Mouse (Mus musculus) liver, adult 2 months (tissue): ENCODE results near the gene Zdhhc13. TPM values are rescaled to one million over a fixed set of nuclear protein-coding genes. Genes with fewer than 3 reads are reported as not detected.

ENCODE experiments used
- DNase-seq: peaks from one replicate; pipeline ENCODE4 v3.0.0-alpha.2; 2011; ENCODE audit warnings: low read depth, low spot score; ENCODE audit errors: extremely low read depth
- H3K27ac ChIP-seq: fragments of 200-500 bp; replicated peaks from 2 replicates; pipeline ENCODE4 v1.5.1; 2012; ENCODE audit warnings: low read depth, mild to moderate bottlenecking, control low read depth, inconsistent platforms, low read length; ENCODE audit not compliant: insufficient read depth
- H3K27me3 ChIP-seq: fragments of 200-500 bp; 2 replicates; pipeline ENCODE4 v1.6.1; 2012; ENCODE audit warnings: mild to moderate bottlenecking, moderate library complexity, low read length, inconsistent platforms; ENCODE audit not compliant: control insufficient read depth, insufficient read depth
- H3K36me3 ChIP-seq: fragments of 200-500 bp; 2 replicates; pipeline ENCODE4 v1.6.1; 2012; ENCODE audit warnings: low read length, inconsistent platforms; ENCODE audit not compliant: control insufficient read depth, insufficient read depth
- H3K4me1 ChIP-seq: fragments of 200-500 bp; 2 replicates; pipeline ENCODE4 v1.6.1; 2011; ENCODE audit warnings: low read length; ENCODE audit not compliant: control insufficient read depth, insufficient read depth
- H3K4me3 ChIP-seq: fragments of 200-500 bp; 2 replicates; pipeline ENCODE4 v1.5.1; 2011; ENCODE audit warnings: low read depth, mild to moderate bottlenecking, control low read depth, low read length, moderate library complexity; ENCODE audit not compliant: insufficient read depth
- H3K79me2 ChIP-seq: fragments of 200-500 bp; 2 replicates; pipeline ENCODE4 v1.6.1; 2012; ENCODE audit warnings: inconsistent platforms, mild to moderate bottlenecking, low read length, moderate library complexity; ENCODE audit not compliant: control insufficient read depth, insufficient read depth
- H3K9ac ChIP-seq: fragments of 200-500 bp; 2 replicates; pipeline ENCODE4 v1.6.1; 2012; ENCODE audit warnings: low read depth, mild to moderate bottlenecking, control low read depth, inconsistent platforms, low read length
- CTCF ChIP-seq: fragments of 200-500 bp; IDR thresholded peaks from 2 replicates; pipeline ENCODE4 v1.5.1; 2011; ENCODE audit warnings: low read depth, low read length, control low read depth
- POLR2A ChIP-seq: fragments of 200-500 bp; IDR thresholded peaks from 2 replicates; pipeline ENCODE4 v1.6.1; 2011; ENCODE audit warnings: low read length, control low read depth; ENCODE audit not compliant: insufficient read depth; ENCODE audit errors: extremely low read depth
- WGBS: fragments of 180-500 bp; shearing (Covaris S2); methylation state at CpG from one replicate; pipeline ENCODE4 v1.1.7; 2018; 5-methylcytosine and 5-hydroxymethylcytosine counted together
- polyA plus RNA-seq: library from polyadenylated mRNA; depleted of rRNA; stranded (reverse); fragments of >200 nt; gene quantifications from 2 replicates; pipeline ENCODE4 v1.2.3, GENCODE M21; 2012
- total RNA-seq: library from RNA; depleted of rRNA; stranded (reverse); fragments of >200 nt; gene quantifications from 2 replicates; pipeline ENCODE4 v1.2.3, GENCODE M21; 2014

Zdhhc13 gene
- total and polyA plus RNA-seq, 2 experiments: 3.0 to 6.2 TPM

GRCm38 (mm10) chr7:48858257-48858656, 69.5 kb downstream of the Zdhhc13 start:
- Histone ChIP-seq H3K27ac (peak overlapping the region; percentile 96), H3K4me1 (peaks cover 21% of the 10 kb centered on the region; the same call in 1 of the 2 replicates), H3K36me3 (no peaks in the 10 kb centered on the region), H3K9ac (no peak overlapping the region; the same call in 1 of the 2 replicates), H3K4me3 (no peak overlapping the region), H3K79me2 (no peaks in the 10 kb centered on the region), H3K27me3 (no peaks in the 10 kb centered on the region)
- TF ChIP-seq POLR2A (no peak), CTCF (no peak)
- WGBS: 58% methylated on average over 1 of the region's 1 CpGs
- no peak for DNase-seq

- Histone ChIP-seq H3K4me1 (peaks cover 21% of the 10 kb centered on the region; the same call in 1 of the 2 replicates), H3K27ac (peak overlapping the region; percentile 47), H3K9ac (no peak overlapping the region), H3K79me2 (no peaks in the 10 kb centered on the region), H3K36me3 (no peaks in the 10 kb centered on the region), H3K27me3 (no peaks in the 10 kb centered on the region), H3K4me3 (no peak overlapping the region)
- WGBS: 7% methylated on average over 4 of the region's 4 CpGs
- DNase-seq: peak; percentile 80
- TF ChIP-seq CTCF: no peak
- no peak for TF ChIP-seq POLR2A
Observed at GRCm38 (mm10) chr7:48859362-48859761, 70.6 kb downstream of the Zdhhc13 start.

DNA sequence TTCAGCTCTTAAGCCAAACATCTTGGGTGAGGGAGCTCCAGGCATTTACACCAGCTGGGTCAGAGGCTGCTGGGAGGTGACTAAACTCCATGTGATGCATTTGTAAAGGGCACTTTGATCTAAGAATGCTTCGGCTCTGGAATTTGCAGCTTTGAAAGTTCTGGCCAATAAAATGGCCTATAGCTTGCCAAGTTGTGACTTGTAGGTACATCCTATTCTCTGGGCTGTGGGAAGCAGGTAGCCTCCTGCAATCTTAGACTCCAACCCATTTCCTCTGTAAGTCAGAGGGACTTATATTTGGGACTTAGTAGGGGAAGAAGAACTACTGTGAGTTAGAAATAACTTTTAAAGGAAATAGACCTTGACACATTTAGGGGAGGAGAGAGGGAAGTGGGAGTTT, 72.1 kb downstream of the Zdhhc13 start:
- DNase-seq: no peak
- H3K9ac ChIP-seq: no peak overlapping the region
- no peaks in the 10 kb centered on the region for H3K27me3 ChIP-seq
- no peak for TF ChIP-seq POLR2A
- TF ChIP-seq CTCF: no peak
- H3K4me1 ChIP-seq: peaks cover 15% of the 10 kb centered on the region; the same call in 1 of the 2 replicates
- 8% methylated on average over 1 of the region's 1 CpGs for WGBS
- H3K4me3 ChIP-seq: no peak overlapping the region
- H3K79me2 ChIP-seq: no peaks in the 10 kb centered on the region
- H3K36me3 ChIP-seq: peaks cover 3% of the 10 kb centered on the region; the same call in 1 of the 2 replicates
- H3K27ac ChIP-seq: no peak overlapping the region

DNA sequence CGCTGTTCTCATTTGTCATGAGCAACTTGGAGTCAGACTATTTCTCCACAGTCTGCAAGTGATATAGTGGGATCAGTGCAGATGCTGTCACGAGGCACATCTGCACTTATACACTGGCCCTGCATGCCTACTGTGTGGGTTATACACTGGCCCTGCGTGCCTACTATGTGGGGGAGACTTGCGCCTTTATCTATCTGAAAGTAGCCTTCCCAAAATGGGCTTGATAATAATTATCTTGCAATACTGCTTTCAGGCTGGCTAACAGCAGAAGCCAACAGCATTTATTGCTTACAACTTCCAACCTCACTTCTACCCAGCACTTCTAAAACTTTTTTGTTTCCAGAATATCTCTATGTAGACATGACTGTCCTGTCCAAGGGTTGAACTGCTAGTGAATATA, 73.0 kb downstream of the Zdhhc13 start:
- no peak for DNase-seq
- 99% methylated on average over 4 of the region's 4 CpGs for WGBS
- Histone ChIP-seq H3K27ac (no peak overlapping the region), H3K4me3 (no peak overlapping the region), H3K4me1 (peaks cover 9% of the 10 kb centered on the region; the same call in 1 of the 2 replicates), H3K27me3 (no peaks in the 10 kb centered on the region), H3K36me3 (peaks cover 3% of the 10 kb centered on the region; the same call in 1 of the 2 replicates), H3K79me2 (no peaks in the 10 kb centered on the region), H3K9ac (no peak overlapping the region)
- TF ChIP-seq POLR2A (no peak), CTCF (no peak)

DNA sequence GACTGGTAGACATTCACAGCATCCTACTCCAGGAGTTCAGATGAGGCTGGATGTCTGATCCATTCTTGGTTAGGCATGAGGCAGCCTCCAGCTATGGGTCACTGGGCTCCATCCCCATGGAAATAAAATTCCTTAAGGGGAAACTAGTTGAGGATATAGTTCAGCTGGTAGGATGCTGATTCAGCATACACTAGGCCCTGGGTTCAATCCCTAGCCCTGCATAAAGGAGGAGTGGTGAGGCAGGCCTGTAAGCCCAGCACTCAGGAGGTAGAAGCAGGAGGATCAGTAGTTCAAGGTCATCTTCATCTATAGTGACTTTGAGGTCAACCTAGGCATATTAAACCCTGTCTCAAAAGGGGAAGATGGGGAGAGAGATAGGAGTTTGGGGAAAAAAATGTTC, 75.4 kb downstream of the Zdhhc13 start:
- Histone ChIP-seq H3K9ac (no peak overlapping the region), H3K36me3 (peaks cover 10% of the 10 kb centered on the region; the same call in 1 of the 2 replicates), H3K27me3 (no peaks in the 10 kb centered on the region), H3K4me1 (no peaks in the 10 kb centered on the region; the same call in 1 of the 2 replicates), H3K27ac (no peak overlapping the region), H3K79me2 (no peaks in the 10 kb centered on the region), H3K4me3 (no peak overlapping the region)
- no peak for DNase-seq
- TF ChIP-seq CTCF (no peak), POLR2A (no peak)

DNA sequence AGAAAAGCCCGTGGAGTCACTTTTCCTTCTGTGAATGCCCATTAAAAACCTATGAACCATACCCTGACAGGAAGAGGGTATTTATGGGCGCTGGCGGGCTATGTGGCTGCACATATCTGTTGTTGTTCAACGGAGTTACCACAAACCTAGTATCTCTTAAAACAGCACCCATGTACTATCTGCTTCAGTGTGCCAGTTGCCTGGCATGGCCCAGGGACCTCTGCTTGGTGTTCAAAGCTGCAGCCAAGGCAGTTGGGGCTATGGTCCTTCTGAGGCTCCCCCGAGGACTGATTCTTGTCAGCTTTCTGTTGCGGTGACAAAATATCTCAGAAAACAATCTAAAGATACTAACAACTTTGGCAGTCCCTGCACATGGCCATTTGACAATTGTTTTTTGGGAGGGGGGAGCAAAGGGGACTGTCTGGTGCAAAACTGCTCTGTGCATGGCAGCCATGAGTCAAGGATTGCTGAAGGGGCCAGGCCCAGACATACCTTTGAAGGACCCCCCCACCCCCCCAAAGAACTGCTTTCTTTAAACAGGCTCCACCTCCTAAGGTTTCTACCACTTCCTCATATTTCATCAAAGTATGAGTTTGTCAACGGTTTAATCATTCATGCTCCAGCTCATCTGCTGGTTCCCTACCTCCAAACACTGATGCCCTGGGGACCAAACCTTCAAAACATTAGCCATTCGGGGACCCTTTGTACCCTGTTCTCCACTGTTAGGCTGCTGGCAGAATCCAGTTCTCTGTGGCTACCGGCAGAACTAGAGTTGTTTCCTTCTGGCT, 76.1 kb downstream of the Zdhhc13 start:
- H3K4me3 ChIP-seq: no peak overlapping the region
- H3K79me2 ChIP-seq: no peaks in the 10 kb centered on the region
- DNase-seq: no peak
- H3K9ac ChIP-seq: no peak overlapping the region
- TF ChIP-seq CTCF (no peak), POLR2A (no peak)
- no peaks in the 10 kb centered on the region for H3K27me3 ChIP-seq
- no peak overlapping the region for H3K27ac ChIP-seq
- peaks cover 11% of the 10 kb centered on the region; the same call in 1 of the 2 replicates for H3K36me3 ChIP-seq
- WGBS: 88% methylated on average over 9 of the region's 9 CpGs
- H3K4me1 ChIP-seq: no peaks in the 10 kb centered on the region
